Mouse (Mus musculus) cerebellum, adult 2 months (tissue): ENCODE results near the gene Ivns1abp. TPM values are rescaled to one million over a fixed set of nuclear protein-coding genes. Genes with fewer than 3 reads are reported as not detected.

ENCODE experiments used
- DNase-seq, 2 experiments: peaks; one replicate each; pipeline ENCODE4 v3.0.0; 2021
- H3K27ac ChIP-seq: fragments of 200-500 bp; 2 replicates; pipeline ENCODE4 v1.5.1; 2012; ENCODE audit warnings: low read length, control low read depth, inconsistent platforms; ENCODE audit not compliant: insufficient read depth
- H3K27me3 ChIP-seq: fragments of 200-500 bp; 2 replicates; pipeline ENCODE4 v1.6.1; 2012; ENCODE audit warnings: inconsistent platforms, mild to moderate bottlenecking, low read length, moderate library complexity; ENCODE audit not compliant: control insufficient read depth, insufficient read depth
- H3K4me1 ChIP-seq: fragments of 200-500 bp; 2 replicates; pipeline ENCODE4 v1.6.1; 2011; ENCODE audit warnings: low read length; ENCODE audit not compliant: control insufficient read depth, insufficient read depth
- H3K4me3 ChIP-seq: fragments of 200-500 bp; replicated peaks from 2 replicates; pipeline ENCODE3; 2011; ENCODE audit warnings: mild to moderate bottlenecking, low read depth, low read length, control low read depth; ENCODE audit not compliant: insufficient read depth
- CTCF ChIP-seq: fragments of 200-500 bp; IDR thresholded peaks from 2 replicates; pipeline ENCODE4 v1.5.1; 2011; ENCODE audit warnings: low read depth, mild to moderate bottlenecking, control low read depth, low read length, moderate library complexity, borderline replicate concordance; ENCODE audit not compliant: insufficient read depth
- POLR2A ChIP-seq: fragments of 200-500 bp; IDR thresholded peaks from 2 replicates; pipeline ENCODE4 v1.6.1; 2011; ENCODE audit warnings: low read length, control low read depth, borderline replicate concordance; ENCODE audit not compliant: insufficient read depth
- WGBS: fragments of 180-500 bp; shearing (Covaris S2); methylation state at CpG from one replicate; pipeline ENCODE4 v1.1.7; 2018; 5-methylcytosine and 5-hydroxymethylcytosine counted together
- polyA plus RNA-seq: library from polyadenylated mRNA; depleted of rRNA; stranded (reverse); fragments of >200 nt; gene quantifications from 2 replicates; pipeline ENCODE4 v1.2.3, GENCODE M21; 2012

Gene Ivns1abp
- polyA plus RNA-seq, 1 experiment: 108 TPM

- DNase-seq: no peak
- WGBS: 81% methylated on average over 2 of the region's 2 CpGs
- H3K27ac ChIP-seq: no peak overlapping the region
These were observed 37.2 kb upstream of the Ivns1abp start for GRCm38 (mm10) chr1:151307059-151307458.

GRCm38 (mm10) chr1:151307821-151308220, 36.5 kb upstream of the Ivns1abp start:
- DNase-seq: no peak
- no peaks in the 10 kb centered on the region; the same call in 1 of the 2 replicates for H3K27me3 ChIP-seq
- H3K27ac ChIP-seq: no peak overlapping the region
- 83% methylated on average over 3 of the region's 3 CpGs for WGBS
- no peak for TF ChIP-seq CTCF
- TF ChIP-seq POLR2A: no peak
- no peak overlapping the region for H3K4me3 ChIP-seq
- H3K4me1 ChIP-seq: no peaks in the 10 kb centered on the region

More at GRCm38 (mm10) chr1:151307059-151307458, 37.2 kb upstream of the Ivns1abp start:
- H3K27me3 ChIP-seq: no peaks in the 10 kb centered on the region; the same call in 1 of the 2 replicates
- TF ChIP-seq CTCF (no peak), POLR2A (no peak)
- H3K4me3 ChIP-seq: no peak overlapping the region
- H3K4me1 ChIP-seq: no peaks in the 10 kb centered on the region

DNA sequence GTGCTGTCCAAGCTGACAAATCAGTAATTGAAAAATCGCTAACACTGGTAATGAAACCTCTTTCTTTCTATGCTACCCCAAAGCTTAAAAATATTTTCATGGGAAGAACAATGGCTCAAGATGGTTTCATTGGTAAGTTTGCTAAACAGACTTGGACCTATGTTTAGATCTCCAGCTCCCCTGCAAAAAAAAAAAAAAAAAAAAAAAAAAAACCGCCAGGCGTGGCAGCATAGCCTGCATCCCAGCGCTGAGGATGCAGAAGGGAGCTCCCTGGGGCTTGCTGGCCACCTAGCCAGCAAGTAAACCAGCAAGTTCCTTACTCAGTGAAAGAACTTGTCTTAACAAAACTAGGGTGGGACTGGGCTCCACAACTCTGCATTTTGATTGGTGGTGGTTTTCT, 35.8 kb upstream of the Ivns1abp start:
- no peak overlapping the region for H3K27ac ChIP-seq
- H3K4me1 ChIP-seq: no peaks in the 10 kb centered on the region
- H3K4me3 ChIP-seq: no peak overlapping the region
- 26% methylated on average over 4 of the region's 4 CpGs for WGBS
- TF ChIP-seq CTCF (no peak), POLR2A (no peak)
- H3K27me3 ChIP-seq: no peaks in the 10 kb centered on the region; the same call in 1 of the 2 replicates
- DNase-seq: no peak

DNA sequence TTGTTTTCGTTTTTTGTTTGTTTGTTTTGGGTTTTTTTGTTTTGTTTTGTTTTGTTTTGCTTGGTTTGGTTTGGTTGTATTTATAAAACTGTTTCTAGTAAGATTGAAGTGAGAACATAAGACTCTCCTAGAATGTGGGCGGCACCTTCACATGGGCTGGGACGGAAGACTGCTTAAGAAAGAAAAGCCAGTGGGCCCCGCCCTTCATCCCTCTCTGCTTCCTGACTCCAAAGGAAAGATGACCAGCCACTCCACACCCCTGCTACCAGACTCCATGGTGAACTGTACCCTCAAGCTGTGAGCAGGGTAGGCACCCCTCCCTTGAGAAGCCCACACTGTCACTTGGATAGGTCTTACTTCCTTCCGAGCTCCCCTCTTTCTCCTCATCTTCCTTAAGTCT, 33.8 kb upstream of the Ivns1abp start:
- H3K27me3 ChIP-seq: no peaks in the 10 kb centered on the region; the same call in 1 of the 2 replicates
- H3K4me3 ChIP-seq: no peak overlapping the region
- no peak overlapping the region for H3K27ac ChIP-seq
- H3K4me1 ChIP-seq: no peaks in the 10 kb centered on the region
- DNase-seq: no peak
- TF ChIP-seq CTCF (no peak), POLR2A (no peak)
- WGBS: 87% methylated on average over 5 of the region's 5 CpGs

GRCm38 (mm10) chr1:151311379-151311778, 32.9 kb upstream of the Ivns1abp start:
- Histone ChIP-seq H3K4me3 (no peak overlapping the region), H3K27ac (no peak overlapping the region), H3K4me1 (no peaks in the 10 kb centered on the region), H3K27me3 (no peaks in the 10 kb centered on the region; the same call in 1 of the 2 replicates)
- TF ChIP-seq POLR2A (no peak), CTCF (no peak)
- WGBS: 88% methylated on average over 11 of the region's 11 CpGs
- no peak for DNase-seq

DNA sequence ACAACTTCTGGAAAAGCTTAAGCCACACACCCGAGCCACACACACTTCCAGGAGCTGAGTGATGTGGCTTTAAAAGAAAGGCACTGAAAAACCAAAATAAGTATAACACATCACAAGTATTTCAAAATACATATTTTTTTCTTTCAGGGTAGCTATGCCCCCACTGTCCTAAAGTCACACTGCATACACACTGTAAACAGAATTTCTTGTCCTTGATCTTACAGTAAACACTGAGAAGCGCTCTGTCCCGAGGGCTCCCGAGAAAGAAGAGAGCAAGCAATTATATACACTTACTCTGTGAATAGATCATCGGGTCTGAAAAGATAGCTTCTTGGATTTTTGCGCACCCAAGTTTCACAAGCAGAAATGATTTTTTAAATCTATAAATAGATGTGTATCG, 25.0 kb upstream of the Ivns1abp start:
- DNase-seq: no peak
- Histone ChIP-seq H3K4me1 (no peaks in the 10 kb centered on the region), H3K27me3 (no peaks in the 10 kb centered on the region), H3K4me3 (no peak overlapping the region), H3K27ac (no peak overlapping the region)
- 82% methylated on average over 7 of the region's 7 CpGs for WGBS
- no peak for TF ChIP-seq POLR2A
- TF ChIP-seq CTCF: no peak

- no peak overlapping the region for H3K27ac ChIP-seq
- no peak for DNase-seq
- H3K4me1 ChIP-seq: no peaks in the 10 kb centered on the region
- no peak overlapping the region for H3K4me3 ChIP-seq
- WGBS: 75% methylated on average over 4 of the region's 4 CpGs
- H3K27me3 ChIP-seq: no peaks in the 10 kb centered on the region
- no peak for TF ChIP-seq CTCF
These were observed 23.9 kb upstream of the Ivns1abp start for GRCm38 (mm10) chr1:151320408-151320807.

DNA sequence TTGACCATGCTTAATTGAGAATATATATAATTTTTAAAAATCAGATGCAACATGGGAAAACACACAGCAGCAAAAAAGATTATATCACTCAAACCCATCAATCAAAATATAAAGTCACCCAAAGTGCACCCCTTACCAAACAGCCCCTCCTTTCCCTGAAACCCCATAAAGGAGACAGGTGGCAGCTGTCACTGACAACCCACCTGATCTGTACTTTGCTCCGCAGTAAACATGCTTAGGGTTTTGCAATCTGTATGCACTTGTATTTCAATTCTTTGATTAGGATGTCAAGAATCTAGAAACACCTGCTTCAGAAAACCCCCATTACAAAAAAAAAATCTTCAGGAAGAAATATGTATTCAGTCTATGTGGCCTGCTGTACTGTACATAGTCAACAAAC, 18.9 kb upstream of the Ivns1abp start:
- Histone ChIP-seq H3K4me1 (no peaks in the 10 kb centered on the region), H3K4me3 (no peak overlapping the region), H3K27me3 (no peaks in the 10 kb centered on the region), H3K27ac (no peak overlapping the region)
- TF ChIP-seq CTCF (no peak), POLR2A (no peak)
- no peak for DNase-seq
- 83% methylated on average over 1 of the region's 1 CpGs for WGBS
